Mouse (Mus musculus) mouse trophoblast stem cell (cell line): ENCODE measurements around the gene Rbm3.

Source experiments
- in situ Hi-C, 2 experiments: fragments of 300-500 bp; cut with MseI, MboI; formaldehyde crosslinking; loops; 2 replicates in 1 of 2; 3 replicates in 1 of 2; pipeline ENCODE4 v1.15.1; 2025

Gene Rbm3

DNA sequence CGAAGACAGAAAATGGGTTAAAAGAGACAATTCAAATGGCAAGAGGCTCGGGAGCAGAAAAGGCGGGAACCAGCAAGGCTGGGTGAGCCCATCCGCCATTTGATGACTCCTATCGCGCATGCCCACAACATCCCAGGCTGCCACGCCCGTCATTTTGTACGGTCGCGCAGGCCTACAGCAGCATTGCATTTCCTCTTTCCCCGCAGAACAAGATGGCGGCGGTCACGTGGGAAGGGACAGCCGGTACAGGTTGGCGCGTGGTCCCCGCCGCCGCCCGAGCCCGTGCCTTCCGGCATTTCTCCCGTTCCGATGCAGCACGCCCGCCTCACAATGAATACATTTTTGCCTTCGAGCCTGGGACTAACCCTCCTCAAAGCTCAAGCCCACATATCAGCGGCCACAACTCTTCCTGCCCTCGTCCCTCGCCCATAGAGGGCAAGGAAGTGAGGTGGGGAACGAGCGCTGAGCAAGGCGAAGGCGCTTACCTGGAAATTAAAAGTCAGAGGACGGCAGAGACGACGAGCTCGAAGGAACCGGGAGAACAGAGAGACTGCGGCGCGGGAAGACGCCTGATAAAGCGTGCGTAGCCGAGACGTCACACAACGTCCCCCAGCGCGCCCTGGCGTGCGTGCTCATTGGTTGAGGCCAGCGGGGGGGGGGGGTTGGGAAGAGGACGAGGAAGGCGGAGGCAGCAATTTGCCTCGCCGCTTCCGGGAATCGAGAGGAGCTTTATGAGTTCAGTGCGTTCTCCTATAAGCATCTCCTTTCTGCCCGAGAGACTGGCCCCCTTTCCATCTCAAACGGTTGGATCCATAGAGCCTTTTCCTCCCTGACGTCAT, at the start of gene Rbm3:
Gene Rbm3 (minus strand): TSS at position 728 of the 839 bp plus-strand sequence.
- in situ Hi-C loops, result no loop called here

DNA sequence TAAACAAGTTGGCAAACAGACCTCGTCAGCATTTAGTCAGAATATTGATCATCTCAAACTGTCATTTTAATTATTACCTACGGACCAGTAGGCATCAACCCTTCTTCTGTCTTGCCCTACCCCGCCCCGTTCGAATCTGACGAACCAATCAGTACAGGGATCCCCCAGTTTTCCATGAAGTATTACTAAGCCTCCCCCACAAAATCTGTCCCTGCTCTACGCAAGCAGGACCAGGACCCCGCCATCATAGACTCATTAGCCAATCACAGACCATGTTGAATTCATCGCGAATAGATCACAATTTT, 47.7 kb upstream of the Rbm3 start, which contains the start of gene Ebp:
Gene Ebp (minus strand): TSS at position 94 of the 305 bp plus-strand sequence.
- in situ Hi-C loops, result loop anchor here in 1 of 2 experiments (10.0 kb wide), 1 partner anchor 61 kb away; the partner anchor contains the start of gene Ftsj1

DNA sequence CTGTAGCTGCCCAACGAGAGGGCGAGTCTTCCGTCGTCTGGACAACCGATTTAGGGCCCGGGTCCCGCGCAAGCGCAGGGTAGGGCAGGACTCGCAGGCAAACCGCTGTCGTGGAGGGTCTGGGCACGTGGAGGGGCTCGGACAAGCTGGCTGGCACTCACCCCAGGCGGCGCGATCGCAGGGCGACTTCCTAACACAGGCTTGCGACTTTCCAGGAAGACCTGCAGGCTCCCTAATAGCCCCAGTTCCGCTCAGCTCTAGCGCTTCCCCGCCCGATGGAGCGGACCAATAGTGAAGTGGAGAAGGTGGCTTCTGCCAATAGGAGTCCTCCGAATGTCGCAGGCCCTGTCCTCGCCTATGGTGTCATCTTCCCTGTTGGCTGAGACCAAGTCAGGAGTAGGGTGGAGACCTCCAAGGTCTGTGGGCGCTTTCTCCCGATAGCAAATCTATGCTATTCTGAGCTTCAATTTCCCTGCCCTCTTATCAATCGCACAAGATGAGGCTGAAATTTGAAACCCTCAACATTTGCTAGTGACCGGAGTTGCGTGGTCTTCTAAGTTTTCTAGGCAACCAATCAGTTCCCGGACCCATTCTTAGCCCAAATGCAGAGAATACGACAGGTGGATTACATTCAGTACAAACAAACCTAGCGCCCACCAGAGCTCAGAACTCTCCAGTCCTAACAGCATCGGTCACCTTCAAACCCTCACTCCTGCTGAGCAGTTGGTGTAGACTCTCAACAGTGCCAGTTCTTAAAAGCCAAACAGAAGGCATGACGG, 47.1 kb upstream of the Rbm3 start:
- in situ Hi-C loops, result loop anchor here in 1 of 2 experiments (10.0 kb wide), 1 partner anchor 62 kb away; the partner anchor contains the start of gene Ftsj1

DNA sequence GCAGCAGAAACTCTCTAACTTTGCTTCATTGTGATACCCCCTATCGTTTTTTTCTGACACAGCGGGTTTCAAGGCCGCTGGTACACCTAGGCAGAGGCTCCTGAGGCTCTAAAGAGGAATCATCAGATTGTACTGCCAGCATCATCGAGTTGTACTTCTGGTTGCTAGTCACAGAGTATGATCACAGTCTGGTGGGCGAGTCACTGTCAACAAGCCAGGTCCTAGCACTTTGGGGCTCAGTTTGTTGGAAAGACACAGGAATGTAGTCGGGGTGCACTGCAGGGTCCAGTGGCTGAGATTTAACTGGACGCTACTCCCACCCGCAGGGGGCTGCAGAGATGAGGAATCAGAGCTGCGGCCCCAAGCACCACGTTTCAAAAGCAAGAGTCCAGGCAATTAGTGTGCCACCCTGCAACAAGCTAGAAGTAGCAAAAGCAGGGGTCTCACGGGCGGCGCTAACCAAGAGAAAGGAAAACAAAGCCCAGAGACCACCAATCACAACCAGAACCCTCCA, 46.5 kb upstream of the Rbm3 start:
- in situ Hi-C loops, result loop anchor here in 1 of 2 experiments (10.0 kb wide), 1 partner anchor 63 kb away; the partner anchor contains the start of gene Ftsj1

DNA sequence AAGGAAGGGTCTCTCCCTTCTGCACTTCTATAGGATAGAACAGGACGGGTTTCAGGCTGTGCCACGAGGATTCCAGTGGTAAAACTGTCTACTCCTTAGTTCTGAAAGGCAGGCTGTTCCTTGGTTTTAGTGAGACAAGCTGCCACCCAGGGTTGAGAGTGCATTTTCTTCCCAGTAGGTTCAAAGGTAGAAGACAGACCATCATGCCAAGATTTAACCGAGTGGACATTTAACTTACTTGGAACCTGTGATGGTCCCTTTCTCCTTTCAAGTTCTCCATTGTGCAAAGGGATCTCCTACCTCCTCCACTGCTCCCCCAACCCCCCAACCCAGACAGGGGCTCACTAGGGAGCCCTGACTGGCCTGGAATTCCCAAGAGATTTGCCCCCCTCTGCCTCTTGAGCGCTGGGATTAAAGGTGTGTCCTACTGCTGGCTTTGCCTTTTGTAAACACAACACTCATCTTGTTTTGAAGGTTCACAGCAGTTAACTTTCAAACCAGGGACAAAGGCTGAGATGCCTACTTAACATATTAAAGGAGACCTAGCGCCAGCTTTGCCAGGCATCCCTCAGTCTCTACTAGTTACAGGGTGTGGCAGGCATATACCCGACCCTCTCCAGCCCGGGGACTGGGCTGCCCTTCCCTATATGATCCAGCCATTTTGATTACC, 37.3 kb upstream of the Rbm3 start:
- in situ Hi-C loops, result no loop called here

DNA sequence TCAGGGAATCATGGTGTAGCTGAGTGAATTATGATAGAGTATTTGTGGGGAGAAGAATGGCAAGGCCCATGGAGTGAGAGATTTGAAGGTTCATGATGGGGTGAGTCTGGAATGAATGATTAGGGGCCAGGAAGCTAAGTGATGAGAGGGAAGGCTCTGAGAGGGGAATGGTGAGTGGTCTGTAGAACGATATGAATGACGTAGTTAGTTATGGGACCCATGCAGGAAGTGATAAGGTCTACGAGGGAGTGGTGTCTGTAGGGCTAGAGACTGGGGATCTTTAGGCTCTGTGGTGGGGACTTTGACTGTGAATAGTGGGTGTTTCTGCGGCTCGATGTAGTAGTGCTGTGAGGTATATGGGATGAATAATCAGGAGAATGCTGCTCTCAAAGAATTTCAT, 34.0 kb upstream of the Rbm3 start:
- in situ Hi-C loops, result no loop called here

DNA sequence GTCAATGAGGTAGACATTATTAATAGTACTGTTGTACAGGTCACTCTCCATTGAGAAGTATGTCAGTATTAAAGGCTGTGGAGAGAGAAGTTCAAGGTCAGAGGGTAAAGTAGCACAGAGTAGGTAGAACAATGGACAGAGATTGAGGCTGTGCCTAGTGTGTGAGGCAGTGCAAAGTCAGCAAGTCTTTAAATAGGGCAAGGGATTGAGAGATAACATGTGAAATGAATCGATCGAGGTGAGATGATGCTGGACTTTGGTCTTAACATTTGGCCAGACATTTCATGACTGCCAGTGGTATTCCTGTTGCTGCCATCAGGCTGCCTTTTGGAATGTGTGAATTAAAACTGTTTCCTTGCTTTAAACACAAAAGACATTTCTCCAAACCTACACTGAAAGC, 33.2 kb upstream of the Rbm3 start:
- in situ Hi-C loops, result no loop called here

DNA sequence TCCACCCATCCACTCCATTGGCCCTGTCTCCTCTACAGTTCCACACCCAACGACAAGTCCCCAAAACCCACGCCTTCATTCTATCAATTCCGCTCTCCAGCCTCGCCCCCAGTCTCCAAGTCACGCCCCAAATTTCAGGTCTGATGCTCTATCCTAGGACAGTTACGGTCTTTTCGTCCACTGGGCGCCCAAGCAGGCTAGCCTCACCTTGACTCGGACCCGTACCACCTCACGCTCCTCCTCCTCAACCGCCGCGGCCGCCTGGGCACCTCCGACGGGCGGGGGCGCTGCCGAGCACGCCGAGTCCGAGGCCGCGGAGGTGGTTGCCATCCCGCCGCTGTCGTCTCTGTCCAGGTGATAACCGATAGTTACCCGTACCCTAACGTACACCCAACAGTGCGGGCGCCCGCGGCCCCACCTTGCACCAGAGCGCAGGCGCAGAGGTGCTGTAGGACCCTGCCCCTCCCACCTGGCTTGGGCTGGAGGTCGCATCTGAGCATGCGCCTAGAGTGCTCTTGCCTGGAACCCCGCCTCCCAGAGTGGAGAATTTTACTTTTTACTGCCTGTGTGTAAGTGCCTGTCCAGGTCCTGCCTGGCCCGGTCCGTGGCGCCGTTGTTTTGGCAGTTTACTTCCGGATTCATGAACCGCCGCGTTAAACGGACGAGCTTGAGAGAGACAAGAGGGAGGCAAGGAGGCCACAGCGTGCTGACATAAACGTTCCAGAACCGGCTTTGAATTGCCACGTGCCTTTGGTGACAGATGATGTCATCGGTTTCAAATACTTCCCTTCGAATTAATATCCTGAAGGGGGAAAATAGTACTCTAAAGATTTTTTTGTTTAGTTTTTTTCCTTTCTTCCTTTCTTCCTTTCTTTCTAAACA, 30.1 kb upstream of the Rbm3 start, which contains the start of gene Tbc1d25:
Gene Tbc1d25 (minus strand): TSS at position 678 of the 882 bp plus-strand sequence.
- in situ Hi-C loops, result no loop called here

DNA sequence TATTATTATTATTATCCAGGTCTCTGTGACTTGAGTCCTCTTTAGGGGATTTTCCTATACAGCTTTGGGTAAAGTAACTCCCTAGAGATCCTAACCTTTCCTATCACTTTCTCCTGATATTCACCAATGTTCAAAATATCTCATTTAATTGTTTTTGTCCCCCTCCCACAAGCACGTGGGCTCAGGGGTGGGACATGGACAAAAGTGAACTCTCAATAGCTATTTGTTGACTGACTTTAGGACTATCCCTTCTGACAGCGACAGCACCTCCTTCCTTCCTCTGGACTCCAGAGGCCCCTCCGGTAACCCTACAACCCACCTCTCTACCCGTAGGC, 29.5 kb upstream of the Rbm3 start:
- in situ Hi-C loops, result no loop called here

DNA sequence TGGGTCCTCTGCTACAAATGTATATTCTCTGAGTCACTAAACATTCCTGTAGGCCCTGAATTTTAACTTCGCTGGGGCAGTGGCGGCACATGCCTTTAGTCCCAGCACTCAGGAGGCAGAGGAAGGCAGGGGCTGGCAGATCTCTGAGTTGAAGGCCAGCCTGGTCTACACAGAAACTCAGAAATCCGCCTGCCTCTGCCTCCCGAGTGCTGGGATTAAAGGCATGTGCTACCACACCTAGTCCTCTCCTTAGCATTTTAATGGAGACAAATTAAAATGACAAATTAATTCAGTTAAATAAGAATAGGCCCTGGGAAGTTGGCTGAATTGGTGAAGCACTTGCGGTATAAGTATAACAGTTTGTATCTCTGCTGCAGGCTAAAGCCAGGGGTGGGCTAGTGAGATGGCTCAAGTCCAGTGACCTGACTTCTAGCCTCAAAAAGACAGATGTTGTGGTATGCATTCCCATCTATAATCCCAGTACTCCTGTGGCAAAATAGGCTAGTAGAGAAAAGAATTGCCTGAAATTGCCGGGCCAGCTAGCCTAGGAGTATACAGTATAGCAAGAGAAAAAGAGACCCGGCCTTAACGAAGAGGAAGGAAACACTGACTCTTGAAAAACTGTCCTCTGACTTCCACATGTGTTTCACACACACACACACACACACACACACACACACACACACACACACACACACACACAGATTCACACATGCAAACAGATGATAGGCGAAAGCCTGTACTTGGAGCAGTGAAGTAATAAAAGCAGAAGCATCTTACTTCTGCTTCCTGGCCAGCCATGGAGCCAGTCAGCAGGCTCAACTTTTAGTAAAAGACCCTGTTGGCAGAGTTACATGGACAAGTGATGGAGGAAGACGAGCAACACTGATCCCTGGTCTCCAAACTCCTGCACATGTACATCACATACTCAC, 22.3 kb upstream of the Rbm3 start:
- in situ Hi-C loops, result no loop called here

DNA sequence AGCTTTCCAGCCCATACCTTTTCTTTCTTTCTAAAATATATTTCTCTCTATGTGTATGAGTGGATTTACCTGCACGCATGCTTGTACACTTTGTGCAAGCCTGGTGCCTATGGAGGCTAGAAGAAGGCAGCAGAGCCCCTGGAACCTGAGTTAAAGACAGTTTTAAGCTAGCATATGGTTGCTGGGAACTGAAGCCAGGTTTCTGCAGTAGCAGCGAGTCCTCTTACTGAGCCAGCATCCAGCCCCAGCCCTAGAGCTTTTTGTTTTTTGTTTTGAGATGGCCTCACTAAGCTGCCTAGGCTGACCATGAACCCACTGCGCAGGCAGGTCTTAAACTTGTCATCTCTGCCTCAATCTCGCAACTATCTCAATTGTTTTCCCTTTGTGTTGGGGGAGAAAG, 18.8 kb upstream of the Rbm3 start:
- in situ Hi-C loops, result no loop called here

DNA sequence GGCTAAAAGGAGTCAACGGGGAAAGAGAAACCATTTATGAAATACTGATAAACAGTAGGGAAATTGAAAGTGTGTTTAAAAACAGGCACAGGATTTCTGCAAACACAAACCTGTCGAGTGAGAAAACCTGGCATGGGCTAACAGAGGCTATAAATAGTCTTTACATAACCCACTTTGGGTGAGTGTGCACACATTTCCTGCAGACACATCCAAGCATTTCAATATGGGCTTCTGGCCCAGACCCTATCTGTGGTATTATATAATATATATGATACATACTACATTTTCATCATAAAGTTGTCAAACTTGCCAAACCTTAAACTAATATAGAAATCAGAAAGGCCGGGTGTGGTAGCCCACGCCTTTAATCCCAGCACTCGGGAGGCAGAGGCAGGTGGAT, 17.4 kb upstream of the Rbm3 start:
- in situ Hi-C loops, result no loop called here

DNA sequence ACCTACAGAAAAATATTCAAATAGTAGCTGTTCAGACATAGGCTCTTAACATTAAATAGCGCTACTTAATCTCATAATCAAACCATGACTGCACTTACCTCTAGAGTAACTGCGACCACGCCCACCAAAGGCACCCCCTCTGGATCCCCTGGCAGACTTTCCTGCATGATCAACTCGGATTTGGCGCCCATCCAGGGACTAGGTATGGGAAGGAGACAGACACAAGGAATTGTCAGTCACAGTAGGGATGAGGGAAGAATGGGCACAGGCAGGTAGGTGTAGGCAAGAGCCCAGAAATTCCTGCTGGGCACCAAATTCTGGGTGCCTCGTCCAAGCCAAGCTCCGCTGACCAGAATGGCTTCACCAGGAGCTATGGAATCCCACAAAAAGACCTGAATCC, 1.9 kb downstream of the Rbm3 start:
- in situ Hi-C loops, result no loop called here

DNA sequence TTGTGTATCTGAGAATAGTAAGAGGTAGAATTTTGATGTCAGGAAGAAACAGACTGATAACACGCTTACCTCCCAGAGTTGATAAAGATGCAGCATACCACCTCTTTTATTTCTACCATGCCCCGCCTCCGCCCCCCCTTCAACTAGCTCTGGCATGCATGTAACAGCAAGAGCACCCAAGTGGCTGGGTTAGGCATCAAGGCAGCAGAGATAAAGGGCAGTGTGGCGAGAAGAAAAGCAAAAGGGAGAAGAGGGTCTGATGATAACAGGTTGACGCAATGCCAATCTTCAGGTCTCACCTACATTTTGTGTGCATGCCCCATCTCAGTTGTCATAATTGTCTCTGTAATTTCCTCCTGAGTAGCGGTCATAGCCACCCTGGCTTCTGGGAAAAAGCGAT, 2.7 kb downstream of the Rbm3 start:
- in situ Hi-C loops, result no loop called here

DNA sequence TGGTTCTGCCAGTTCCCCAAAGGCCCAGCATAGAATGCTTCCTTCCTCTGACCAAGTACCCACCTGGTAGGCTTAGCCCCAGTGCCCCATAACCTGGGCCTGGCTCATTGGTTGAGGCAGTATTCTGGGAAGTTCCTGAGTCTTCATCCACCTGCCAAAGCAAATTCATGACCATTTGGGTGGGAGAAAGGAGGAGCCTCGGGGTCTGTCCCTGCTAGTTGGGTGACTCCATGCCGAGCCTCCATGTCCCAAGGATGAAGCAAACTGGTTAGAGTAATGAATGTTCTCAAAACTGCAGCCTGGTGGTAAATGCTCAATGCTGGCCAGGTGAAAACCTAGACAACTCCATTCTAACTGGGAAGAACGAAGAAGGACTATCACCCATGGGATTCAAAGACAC, 4.6 kb downstream of the Rbm3 start:
- in situ Hi-C loops, result no loop called here

DNA sequence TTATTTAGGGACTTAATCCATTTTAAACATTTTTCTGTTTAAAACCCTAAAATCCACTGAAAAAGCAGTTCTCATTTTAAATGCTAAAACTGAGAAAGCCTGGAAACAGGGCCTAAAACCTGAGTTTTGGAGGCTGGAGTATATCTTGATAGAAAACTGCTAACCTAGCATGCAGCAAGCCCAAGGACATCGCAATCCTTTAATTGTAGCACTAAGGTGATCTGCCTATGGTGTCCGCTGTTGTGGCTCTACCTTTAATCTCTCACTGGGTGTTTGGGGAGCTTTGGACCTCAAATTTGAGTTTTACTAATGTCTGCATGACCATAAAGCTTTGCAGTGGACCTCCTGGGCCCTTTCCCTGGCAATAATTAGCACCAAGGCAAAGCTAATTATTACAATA, 5.2 kb downstream of the Rbm3 start:
- in situ Hi-C loops, result no loop called here

DNA sequence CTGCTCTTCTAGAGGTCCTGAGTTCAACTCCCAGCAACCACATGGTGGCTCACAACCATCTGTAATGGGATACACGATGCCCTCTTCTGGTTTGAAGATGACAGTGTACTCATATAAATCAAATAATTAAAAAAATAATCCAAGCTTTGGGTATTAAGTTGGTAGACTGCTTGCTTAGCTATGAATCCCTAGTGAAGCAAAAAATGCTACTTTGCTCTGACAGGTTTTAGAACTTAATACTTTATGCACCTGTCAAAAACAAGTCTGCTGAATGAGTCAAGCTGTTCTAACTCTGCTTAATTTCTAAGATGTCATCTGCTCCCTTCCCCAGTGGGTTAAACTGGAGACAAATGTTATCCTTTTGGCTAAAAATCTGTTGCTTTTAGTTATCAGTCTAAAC, 6.2 kb downstream of the Rbm3 start:
- in situ Hi-C loops, result loop anchor here in 1 of 2 experiments (10.0 kb wide), 1 partner anchor 65 kb away; the partner anchor contains the start of gene Suv39h1

DNA sequence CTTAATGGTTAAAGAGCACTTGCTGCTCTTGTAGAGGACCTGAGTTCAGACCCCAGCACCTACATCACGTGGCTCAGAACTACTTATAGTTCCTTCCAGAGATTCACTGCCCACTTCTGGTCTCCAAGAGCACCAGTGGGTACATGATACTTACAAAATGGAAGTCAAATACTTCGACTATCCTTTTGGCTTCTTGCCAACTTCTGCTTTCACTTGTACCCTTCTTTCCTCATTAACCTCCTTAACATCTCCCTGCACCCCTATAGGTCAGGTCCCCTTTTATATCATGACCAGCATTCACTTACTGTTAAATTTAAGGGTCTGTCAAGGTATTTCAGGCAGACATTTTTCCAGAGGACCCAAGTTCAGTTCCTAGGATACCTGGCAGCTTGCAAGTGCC, 9.8 kb downstream of the Rbm3 start:
- in situ Hi-C loops, result loop anchor here in 1 of 2 experiments (10.0 kb wide), 1 partner anchor 61 kb away; the partner anchor contains the start of gene Suv39h1
